Mouse (Mus musculus) cerebellum, adult 2 months (tissue): ENCODE data around the gene Amfr.

Experiments used
- CTCF ChIP-seq: fragments of 200-500 bp; IDR thresholded peaks from 2 replicates; pipeline ENCODE4 v1.5.1; 2011; ENCODE audit warnings: low read depth, mild to moderate bottlenecking, control low read depth, low read length, moderate library complexity, borderline replicate concordance; ENCODE audit not compliant: insufficient read depth
- POLR2A ChIP-seq: fragments of 200-500 bp; IDR thresholded peaks from 2 replicates; pipeline ENCODE4 v1.6.1; 2011; ENCODE audit warnings: low read length, control low read depth, borderline replicate concordance; ENCODE audit not compliant: insufficient read depth

GRCm38 (mm10) chr8:93984731-93985130 is 27.9 kb downstream of the Amfr start:
- no peak for TF ChIP-seq CTCF
- TF ChIP-seq POLR2A, result no peak
